Mouse (Mus musculus) embryonic facial prominence, embryonic 13.5 days (tissue): ENCODE measurements at regions not wholly inside any gene's neighbourhood (a gene's known extent, or its start where the extent isn't known, plus 50 kb on each side); places are given as distances from the start of the nearest gene placed in this dataset.

ENCODE experiments used
- ATAC-seq: fragments of 200-750 bp; cut with Nextera tagmentation; 2 replicates; pipeline ENCODE4 v1.8.0; 2017; ENCODE audit warnings: low read depth; ENCODE audit not compliant: insufficient number of reproducible peaks, insufficient read depth, low FRiP score, low TSS enrichment
- H3K27ac ChIP-seq: fragments of 300-500 bp; sonication (generic); 2 replicates; pipeline ENCODE4 v1.5.1; 2015; ENCODE audit warnings: moderate library complexity, mild to moderate bottlenecking, inconsistent platforms
- H3K27me3 ChIP-seq: fragments of 300-500 bp; sonication (generic); 2 replicates; pipeline ENCODE4 v1.6.1; 2015; ENCODE audit warnings: mild to moderate bottlenecking, inconsistent platforms
- H3K36me3 ChIP-seq: fragments of 300-500 bp; sonication (generic); 2 replicates; pipeline ENCODE4 v1.6.1; 2015; ENCODE audit warnings: mild to moderate bottlenecking, inconsistent platforms
- H3K4me1 ChIP-seq: fragments of 300-500 bp; sonication (generic); 2 replicates; pipeline ENCODE4 v1.6.1; 2015; ENCODE audit warnings: inconsistent platforms
- H3K4me2 ChIP-seq: fragments of 300-500 bp; sonication (generic); 2 replicates; pipeline ENCODE4 v1.6.1; 2015; ENCODE audit warnings: moderate library complexity, mild to moderate bottlenecking, inconsistent platforms
- H3K4me3 ChIP-seq: fragments of 300-500 bp; sonication (generic); 2 replicates; pipeline ENCODE4 v1.5.1; 2015; ENCODE audit warnings: mild to moderate bottlenecking, inconsistent platforms
- H3K9ac ChIP-seq: fragments of 300-500 bp; sonication (generic); 2 replicates; pipeline ENCODE4 v1.6.1; 2015; ENCODE audit warnings: mild to moderate bottlenecking, inconsistent platforms
- H3K9me3 ChIP-seq: fragments of 300-500 bp; sonication (generic); 2 replicates; pipeline ENCODE4 v1.6.1; 2016; ENCODE audit warnings: inconsistent platforms
- WGBS: fragments of 180-500 bp; shearing (Covaris S2); methylation state at CpG from one replicate; pipeline ENCODE4 v1.1.7; 2015; ENCODE audit warnings: mixed read lengths; 5-methylcytosine and 5-hydroxymethylcytosine counted together

DNA sequence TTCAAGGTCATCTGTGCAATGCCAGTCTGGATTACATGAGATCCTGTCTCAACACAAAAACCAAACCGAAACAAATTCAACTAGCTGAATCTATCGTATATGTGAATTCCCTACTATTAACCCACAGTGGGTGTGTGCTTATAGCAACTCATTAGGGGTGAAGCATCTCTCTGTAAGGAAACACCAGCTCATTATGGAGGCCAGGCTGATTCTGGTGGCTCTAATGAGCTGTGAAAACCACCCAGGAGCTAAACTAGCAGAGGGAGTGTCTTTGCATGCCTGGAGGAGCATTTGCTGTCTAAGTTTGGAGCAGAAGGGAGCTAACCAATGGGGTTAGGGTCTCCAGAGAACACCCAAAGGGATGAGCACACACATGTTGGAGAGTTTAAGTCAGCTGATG is 54.1 kb upstream of the Adamts2 start:
- H3K4me3 ChIP-seq = no peak overlapping the region
- no peaks in the 10 kb centered on the region for H3K9me3 ChIP-seq
- 0 out of 2 replicates have a peak, but pooled peaks cover 2% of the 10 kb centered on the region for H3K27me3 ChIP-seq
- ATAC-seq = no peak
- no peak overlapping the region for H3K4me2 ChIP-seq
- WGBS = 67% methylated on average over 2 of the region's 2 CpGs
- no peak overlapping the region for H3K9ac ChIP-seq
- no peak overlapping the region for H3K27ac ChIP-seq
- no peaks in the 10 kb centered on the region for H3K4me1 ChIP-seq
- H3K36me3 ChIP-seq = no peaks in the 10 kb centered on the region

DNA sequence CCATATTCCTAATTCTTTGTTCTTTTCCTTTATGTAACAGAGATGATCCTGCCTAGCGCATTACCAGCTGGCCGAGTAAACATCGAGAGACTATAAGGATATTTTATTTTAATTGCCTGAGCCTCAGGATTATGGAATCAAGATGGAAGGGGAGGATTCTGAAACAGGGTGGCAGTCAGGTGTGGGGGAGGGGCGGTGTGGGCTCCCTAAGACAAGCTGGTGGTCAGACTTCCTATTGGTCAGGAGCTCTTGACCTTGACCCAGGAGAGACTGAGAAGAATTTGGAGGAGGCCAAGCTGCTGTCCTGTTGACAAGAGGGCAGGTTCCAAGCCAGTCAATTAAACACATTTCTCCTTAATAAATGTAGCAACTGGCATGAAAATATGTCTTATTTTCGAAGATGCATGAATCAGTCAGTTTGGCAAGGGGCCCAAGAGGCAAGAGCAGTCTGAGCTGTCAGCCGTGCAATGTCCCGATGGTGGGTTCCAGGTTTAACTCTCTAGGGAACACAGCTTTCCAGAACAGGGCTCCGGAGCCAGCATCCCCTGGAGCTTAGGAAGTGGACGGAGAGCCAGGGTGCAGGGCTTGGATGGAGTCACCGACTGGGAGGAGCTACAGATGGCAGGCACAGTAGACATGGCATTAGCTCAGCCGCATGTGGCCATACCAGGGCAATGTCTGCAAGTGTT is 55.3 kb upstream of the Adamts2 start:
- Histone ChIP-seq H3K4me3 (no peak overlapping the region), H3K27me3 (0 out of 2 replicates have a peak, but pooled peaks cover 3% of the 10 kb centered on the region), H3K4me2 (no peak overlapping the region), H3K36me3 (no peaks in the 10 kb centered on the region), H3K4me1 (no peaks in the 10 kb centered on the region), H3K9me3 (no peaks in the 10 kb centered on the region), H3K9ac (no peak overlapping the region), H3K27ac (no peak overlapping the region)
- WGBS = 81% methylated on average over 11 of the region's 11 CpGs
- no peak for ATAC-seq

DNA sequence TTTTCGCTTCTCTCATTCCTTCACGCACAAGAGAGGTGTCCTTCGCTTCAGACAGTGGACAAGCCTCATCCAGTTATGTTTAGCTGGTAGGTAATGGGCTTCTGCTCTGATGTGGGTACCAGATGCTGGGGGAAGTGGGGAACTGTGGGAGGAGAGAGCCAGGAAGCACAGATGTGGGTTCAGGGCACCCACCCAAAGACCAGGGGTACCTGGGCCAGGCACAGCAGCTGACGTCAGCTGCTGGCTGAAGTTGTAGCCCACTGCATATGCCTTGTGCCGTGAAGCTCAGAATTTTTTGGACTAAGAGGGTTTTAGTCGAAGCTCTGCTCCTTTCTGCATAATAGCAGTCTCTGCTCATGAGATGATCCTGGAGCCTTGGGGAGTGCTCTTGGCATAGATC is 56.5 kb upstream of the Adamts2 start:
- H3K4me3 ChIP-seq = no peak overlapping the region
- no peak for ATAC-seq
- 0 out of 2 replicates have a peak, but pooled peaks cover 3% of the 10 kb centered on the region for H3K27me3 ChIP-seq
- H3K36me3 ChIP-seq = no peaks in the 10 kb centered on the region
- no peak overlapping the region for H3K9ac ChIP-seq
- no peaks in the 10 kb centered on the region for H3K9me3 ChIP-seq
- 90% methylated on average over 6 of the region's 6 CpGs for WGBS
- H3K4me1 ChIP-seq = no peaks in the 10 kb centered on the region
- H3K4me2 ChIP-seq = no peak overlapping the region
- H3K27ac ChIP-seq = no peak overlapping the region

DNA sequence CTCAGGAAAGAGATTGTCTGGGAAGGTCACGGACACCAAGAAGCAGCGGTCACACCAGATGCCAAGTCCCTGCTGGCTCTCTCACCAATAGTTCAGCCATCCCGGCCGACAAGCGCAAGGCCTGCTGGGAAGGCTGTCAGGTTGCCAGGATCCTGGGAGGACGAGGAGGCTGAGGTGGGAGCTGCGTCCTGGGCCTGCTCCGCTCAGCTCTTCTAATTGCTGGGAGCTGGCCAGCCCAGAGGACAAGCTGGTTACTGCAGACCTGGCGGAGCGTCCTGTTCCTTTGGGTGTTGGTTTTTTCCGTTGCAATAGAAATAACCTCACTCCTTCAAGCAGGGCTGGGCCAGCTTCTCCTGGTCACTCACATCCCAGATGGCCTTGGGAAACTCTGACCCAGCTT is 61.7 kb upstream of the Adamts2 start:
- no peaks in the 10 kb centered on the region for H3K9me3 ChIP-seq
- WGBS = 86% methylated on average over 11 of the region's 11 CpGs
- no peaks in the 10 kb centered on the region for H3K36me3 ChIP-seq

DNA sequence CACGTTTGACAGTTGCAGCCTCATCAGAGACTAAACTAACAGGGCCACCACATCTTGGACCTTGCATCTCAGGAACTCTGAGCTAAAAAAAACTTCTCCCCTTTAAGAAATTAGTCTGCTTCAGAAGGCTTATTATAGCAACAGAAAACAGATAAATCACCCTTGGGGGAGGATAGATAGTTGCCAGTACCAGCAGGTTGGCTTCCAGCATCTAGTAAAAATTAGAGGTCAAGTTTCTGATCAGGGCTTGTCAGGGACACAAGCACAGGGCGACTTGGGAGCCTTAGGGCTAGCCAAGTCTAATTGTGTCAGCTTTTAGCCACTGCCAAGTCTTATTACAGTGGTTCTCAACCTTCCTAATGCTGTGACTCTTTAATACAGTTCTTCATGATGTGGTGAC is 67.6 kb upstream of the Adamts2 start:
- Histone ChIP-seq H3K9me3 (no peaks in the 10 kb centered on the region), H3K36me3 (no peaks in the 10 kb centered on the region), H3K27ac (no peak overlapping the region), H3K9ac (no peak overlapping the region), H3K27me3 (no peaks in the 10 kb centered on the region), H3K4me2 (no peak overlapping the region), H3K4me1 (no peaks in the 10 kb centered on the region), H3K4me3 (no peak overlapping the region)
- 46% methylated on average over 2 of the region's 2 CpGs for WGBS
- ATAC-seq = no peak

More for the DNA sequence above, 61.7 kb upstream of the Adamts2 start:
- Histone ChIP-seq H3K27me3 (0 out of 2 replicates have a peak, but pooled peaks cover 3% of the 10 kb centered on the region), H3K4me3 (no peak overlapping the region), H3K9ac (no peak overlapping the region), H3K4me2 (no peak overlapping the region), H3K4me1 (no peaks in the 10 kb centered on the region), H3K27ac (no peak overlapping the region)
- ATAC-seq = no peak

DNA sequence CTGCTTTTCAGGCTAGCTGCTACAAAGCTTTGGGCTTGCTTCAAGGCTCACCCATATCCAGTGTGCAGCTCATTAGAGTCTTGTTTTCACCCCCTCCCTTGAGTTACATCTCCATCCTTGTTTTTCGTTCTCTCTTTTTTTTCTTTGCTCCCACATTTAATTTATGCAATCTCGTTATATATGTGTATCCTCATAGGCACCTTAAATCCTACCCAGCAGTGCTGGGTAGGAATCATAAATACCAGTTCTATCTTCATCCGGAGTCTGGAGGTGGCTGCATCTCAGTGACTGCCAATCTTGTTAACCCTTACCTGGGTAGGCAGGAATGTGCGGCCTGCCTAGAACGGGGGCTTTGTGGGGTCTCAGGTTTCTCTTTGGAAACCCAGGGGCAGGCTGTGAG is 74.0 kb upstream of the Adamts2 start:
- WGBS = 53% methylated on average over 5 of the region's 5 CpGs
- H3K4me2 ChIP-seq = no peak overlapping the region
- H3K4me3 ChIP-seq = no peak overlapping the region
- H3K4me1 ChIP-seq = no peaks in the 10 kb centered on the region; the same call in 1 of the 2 replicates
- no peaks in the 10 kb centered on the region for H3K27me3 ChIP-seq
- ATAC-seq = no peak
- no peak overlapping the region for H3K27ac ChIP-seq
- H3K9ac ChIP-seq = no peak overlapping the region
- H3K9me3 ChIP-seq = no peaks in the 10 kb centered on the region
- H3K36me3 ChIP-seq = no peaks in the 10 kb centered on the region

DNA sequence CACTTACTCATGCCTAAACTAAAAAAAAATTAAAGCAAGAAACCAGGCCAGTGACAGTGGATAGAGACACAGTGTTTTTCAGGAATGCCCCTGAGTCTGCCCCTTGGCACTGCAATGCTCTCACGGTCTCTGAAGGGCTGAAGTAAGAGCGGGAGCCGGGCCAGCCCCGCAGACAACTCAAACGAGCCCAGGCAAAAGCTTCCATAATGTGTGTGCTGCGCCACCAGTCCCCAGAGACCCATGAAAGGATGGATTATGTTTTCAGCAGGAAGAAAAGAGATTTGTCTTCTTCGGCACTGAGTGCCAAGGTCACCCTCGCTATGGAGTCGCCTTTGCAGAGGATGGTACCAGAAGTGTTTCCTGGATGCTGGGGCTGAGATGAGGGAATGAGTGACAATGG is 81.7 kb upstream of the Adamts2 start:
- H3K4me3 ChIP-seq = no peak overlapping the region
- H3K27ac ChIP-seq = no peak overlapping the region
- ATAC-seq = no peak
- H3K36me3 ChIP-seq = no peaks in the 10 kb centered on the region
- H3K4me2 ChIP-seq = no peak overlapping the region
- no peak overlapping the region for H3K9ac ChIP-seq
- WGBS = 81% methylated on average over 9 of the region's 9 CpGs
- no peaks in the 10 kb centered on the region for H3K27me3 ChIP-seq
- no peaks in the 10 kb centered on the region for H3K9me3 ChIP-seq
- H3K4me1 ChIP-seq = no peaks in the 10 kb centered on the region

DNA sequence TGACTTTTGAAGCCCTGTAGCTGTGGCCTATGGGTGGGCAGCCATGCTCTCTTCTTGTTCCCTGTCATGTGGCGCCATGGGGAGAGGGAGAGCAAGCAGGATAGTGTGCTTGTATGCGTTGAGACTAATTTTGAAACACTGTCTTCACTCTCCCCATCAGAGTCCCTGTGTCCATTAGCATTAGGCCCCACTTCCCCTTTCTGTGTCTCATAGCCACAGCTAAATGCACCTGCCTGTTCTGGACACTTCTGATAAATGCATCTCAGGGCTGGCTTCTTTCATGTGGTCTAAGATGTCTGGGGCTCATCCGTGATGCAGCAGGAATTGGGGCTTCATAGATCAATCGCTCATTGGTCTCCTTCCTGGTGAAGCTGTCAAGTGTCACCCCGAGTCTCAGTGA is 77.0 kb upstream of the Rufy1 start:
- ATAC-seq = no peak
- no peaks in the 10 kb centered on the region for H3K9me3 ChIP-seq
- no peak overlapping the region for H3K4me2 ChIP-seq
- H3K9ac ChIP-seq = no peak overlapping the region
- 76% methylated on average over 5 of the region's 5 CpGs for WGBS
- H3K4me1 ChIP-seq = no peaks in the 10 kb centered on the region
- no peaks in the 10 kb centered on the region for H3K27me3 ChIP-seq
- no peak overlapping the region for H3K4me3 ChIP-seq
- no peak overlapping the region for H3K27ac ChIP-seq
- H3K36me3 ChIP-seq = no peaks in the 10 kb centered on the region

DNA sequence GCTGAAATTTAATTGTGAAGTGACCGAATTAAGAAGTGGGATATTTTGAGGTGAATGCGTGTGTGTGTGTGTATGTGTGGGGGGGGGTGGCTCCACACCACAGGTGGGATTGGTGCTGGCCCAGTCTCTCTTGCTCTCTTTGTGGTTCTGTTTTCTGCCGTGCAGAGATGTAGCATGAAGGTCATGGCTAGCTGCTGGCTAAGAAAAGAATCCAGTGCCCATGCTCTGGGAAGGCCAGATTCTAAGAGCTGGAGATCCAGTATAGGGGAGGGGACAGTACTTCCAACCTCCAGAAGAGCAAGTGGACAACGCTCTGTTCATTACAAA is 76.5 kb upstream of the Rufy1 start:
- H3K27ac ChIP-seq = no peak overlapping the region
- H3K4me3 ChIP-seq = no peak overlapping the region
- no peak overlapping the region for H3K4me2 ChIP-seq
- no peaks in the 10 kb centered on the region for H3K27me3 ChIP-seq
- no peaks in the 10 kb centered on the region for H3K9me3 ChIP-seq
- H3K9ac ChIP-seq = no peak overlapping the region
- no peak for ATAC-seq
- no peaks in the 10 kb centered on the region for H3K36me3 ChIP-seq
- H3K4me1 ChIP-seq = no peaks in the 10 kb centered on the region
- 75% methylated on average over 4 of the region's 4 CpGs for WGBS

DNA sequence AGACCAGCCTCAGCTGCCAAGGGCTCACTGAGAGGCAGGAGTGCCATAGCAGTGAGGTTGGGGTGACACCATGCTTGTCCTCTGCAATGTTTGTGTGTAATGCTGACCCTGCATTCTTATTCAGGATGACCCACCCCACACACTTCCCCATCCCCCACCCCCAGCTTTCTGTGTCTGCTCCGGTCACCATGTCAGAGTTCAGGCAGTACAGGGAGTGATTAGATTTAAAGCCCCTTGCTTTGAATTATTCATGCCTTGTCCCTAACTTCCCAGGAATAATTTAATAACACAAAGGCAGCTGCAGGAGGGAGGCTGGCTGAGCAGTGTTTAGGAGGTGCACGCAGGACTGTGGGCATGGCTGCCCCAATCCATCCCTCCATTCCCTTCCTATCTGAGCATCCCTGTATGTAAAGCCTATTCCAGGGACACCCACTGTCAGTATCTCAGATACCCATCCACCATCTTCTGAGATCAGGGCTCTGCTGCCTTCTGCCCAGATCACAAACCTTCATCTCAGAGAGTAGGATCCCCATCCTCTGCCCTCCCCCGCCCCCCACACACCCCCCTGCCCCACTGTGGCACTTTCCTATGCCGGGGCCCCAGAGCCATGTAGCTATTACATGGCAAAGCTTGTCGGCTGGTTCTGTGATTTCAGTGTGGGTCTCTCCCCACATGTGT is 76.0 kb upstream of the Rufy1 start:
- no peak for ATAC-seq
- Histone ChIP-seq H3K4me2 (no peak overlapping the region), H3K27me3 (no peaks in the 10 kb centered on the region), H3K9ac (no peak overlapping the region), H3K9me3 (no peaks in the 10 kb centered on the region), H3K27ac (no peak overlapping the region), H3K4me1 (no peaks in the 10 kb centered on the region), H3K36me3 (no peaks in the 10 kb centered on the region), H3K4me3 (no peak overlapping the region)
- WGBS = 53% methylated on average over 5 of the region's 5 CpGs

DNA sequence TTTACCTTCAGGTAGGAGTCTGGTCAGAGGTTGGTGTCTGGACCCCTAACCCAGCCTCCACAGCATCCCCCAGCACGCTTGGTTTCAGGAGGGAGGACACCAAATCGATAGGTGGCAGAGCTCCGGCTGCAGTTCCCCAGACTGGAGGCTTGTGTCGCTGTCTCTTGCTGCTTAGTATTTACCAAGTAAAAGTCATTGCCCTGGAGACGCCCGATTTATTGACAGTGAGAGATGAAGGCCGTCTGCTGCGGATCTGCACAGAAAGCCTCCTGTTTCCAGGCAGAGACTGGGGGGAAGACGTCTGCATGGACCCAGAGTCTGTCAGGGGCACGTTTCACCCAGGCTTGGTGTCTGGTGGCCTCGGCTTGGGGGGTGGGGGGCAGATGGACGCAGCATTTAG is 70.4 kb upstream of the Rufy1 start:
- ATAC-seq = no peak
- Histone ChIP-seq H3K4me1 (no peaks in the 10 kb centered on the region), H3K9ac (no peak overlapping the region), H3K9me3 (no peaks in the 10 kb centered on the region), H3K4me3 (no peak overlapping the region), H3K4me2 (no peak overlapping the region), H3K27me3 (no peaks in the 10 kb centered on the region), H3K27ac (no peak overlapping the region), H3K36me3 (no peaks in the 10 kb centered on the region)
- WGBS = 66% methylated on average over 12 of the region's 12 CpGs

DNA sequence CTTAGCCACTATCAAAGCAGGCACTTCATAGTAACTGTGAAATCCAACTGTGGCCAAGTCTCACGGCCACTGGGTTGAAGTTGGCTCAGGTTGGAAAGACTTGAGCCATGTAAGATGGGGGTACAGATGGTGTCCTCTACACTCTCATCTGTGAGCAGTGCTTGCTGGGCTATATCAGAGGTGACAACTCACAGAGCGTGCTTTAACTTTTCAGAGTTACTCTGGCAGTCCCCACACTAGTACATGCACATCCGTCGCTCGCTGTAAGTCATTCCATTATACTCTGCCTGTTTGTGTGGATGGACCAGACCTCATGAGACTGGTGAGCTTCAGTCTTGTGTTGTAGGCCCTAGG is 62.2 kb upstream of the Rufy1 start:
- Histone ChIP-seq H3K27ac (peak overlapping the region; percentile 71; the same call in 1 of the 2 replicates), H3K36me3 (no peaks in the 10 kb centered on the region), H3K4me1 (peaks cover 11% of the 10 kb centered on the region), H3K4me3 (no peak overlapping the region), H3K4me2 (no peak overlapping the region), H3K27me3 (no peaks in the 10 kb centered on the region), H3K9ac (no peak overlapping the region), H3K9me3 (no peaks in the 10 kb centered on the region)
- 92% methylated on average over 5 of the region's 5 CpGs for WGBS
- ATAC-seq = no peak
